Mouse (Mus musculus): Measurements from ENCODE around the gene Gm6904. TPM values are rescaled to one million over a fixed set of nuclear protein-coding genes. Genes with fewer than 3 reads are reported as not detected.

The Gm6904 gene
- polyA plus RNA-seq, 1 experiment = not detected

DNA sequence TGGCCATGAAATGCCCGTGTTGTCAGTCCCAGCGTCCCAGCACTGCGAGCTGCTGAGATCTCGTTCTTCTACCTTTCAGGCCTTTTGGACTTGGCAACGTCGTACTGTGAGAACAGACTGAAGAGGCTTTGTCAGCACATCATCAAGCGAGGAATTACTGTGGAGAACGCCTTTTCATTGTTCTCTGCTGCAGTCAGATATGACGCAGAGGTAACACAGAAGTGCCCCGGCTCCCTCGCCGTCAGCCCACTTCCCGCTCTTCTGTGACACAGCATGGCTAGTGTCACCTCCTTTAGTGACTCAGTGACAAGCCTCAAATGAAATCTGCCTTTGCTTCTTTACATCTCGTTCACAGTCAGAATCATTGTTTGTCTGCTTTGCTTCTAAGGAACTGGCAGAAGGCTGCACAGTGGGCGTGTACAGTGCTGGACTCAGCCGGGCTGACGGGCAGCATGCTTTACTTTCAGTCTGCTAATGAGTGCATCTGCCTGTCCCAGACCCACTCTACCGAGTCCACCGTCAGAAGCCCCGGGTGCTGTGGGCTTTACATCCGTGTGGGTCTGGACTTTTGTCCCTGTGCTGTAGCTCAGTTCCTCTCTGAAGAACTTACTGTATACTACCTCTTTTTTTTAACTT, 29.6 kb downstream of the Gm6904 start:
- Histone ChIP-seq H3K27me3 (ENCODE audit: control insufficient read depth, insufficient read depth, low read length) (no peaks in the 10 kb centered on the region), H3K4me3 (ENCODE audit: low read depth, low read length) (no peak overlapping the region), H3K27ac (ENCODE audit: insufficient read depth, low read depth, low read length) (no peak overlapping the region), H3K36me3 (ENCODE audit: control insufficient read depth, insufficient read depth, low read length) (peaks cover 50% of the 10 kb centered on the region), H3K4me1 (ENCODE audit: control insufficient read depth, insufficient read depth, insufficient read length, low read length) (peaks cover 4% of the 10 kb centered on the region; the same call in 1 of the 2 replicates)
- no peak for TF ChIP-seq CTCF (IDR thresholded peaks at IDR 0.05; ENCODE audit: extremely low read depth, insufficient read length, insufficient replicate concordance, low read depth, low read length)
- no peak for TF ChIP-seq POLR2A (IDR thresholded peaks at IDR 0.05; ENCODE audit: low read depth, low read length)
- 89% methylated on average over 21 of the region's 21 CpGs for WGBS

DNA sequence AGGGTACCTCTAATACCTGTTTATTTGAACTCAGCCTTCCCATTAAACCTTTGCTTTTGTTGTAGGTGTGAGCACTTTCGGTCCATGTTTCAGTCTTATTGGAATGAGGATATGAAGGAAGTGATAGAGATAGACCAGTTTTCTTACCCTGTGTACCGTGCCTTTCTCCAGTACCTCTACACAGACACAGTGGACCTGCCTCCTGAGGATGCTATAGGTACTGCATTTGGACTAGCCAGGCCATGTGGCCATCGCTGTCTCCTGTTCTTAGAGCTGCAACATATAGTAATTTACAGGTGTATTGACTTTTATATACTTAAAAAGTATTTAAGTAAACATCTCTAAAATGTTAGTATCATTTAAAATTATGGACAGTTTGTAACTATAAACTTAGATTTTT, 30.2 kb downstream of the Gm6904 start:
- no peak for TF ChIP-seq POLR2A (IDR thresholded peaks at IDR 0.05; ENCODE audit: low read depth, low read length)
- no peak for TF ChIP-seq CTCF (IDR thresholded peaks at IDR 0.05; ENCODE audit: extremely low read depth, insufficient read length, insufficient replicate concordance, low read depth, low read length)
- 88% methylated on average over 3 of the region's 3 CpGs for WGBS
- Histone ChIP-seq H3K27me3 (ENCODE audit: control insufficient read depth, insufficient read depth, low read length) (no peaks in the 10 kb centered on the region), H3K36me3 (ENCODE audit: control insufficient read depth, insufficient read depth, low read length) (peaks cover 44% of the 10 kb centered on the region), H3K4me3 (ENCODE audit: low read depth, low read length) (no peak overlapping the region), H3K4me1 (ENCODE audit: control insufficient read depth, insufficient read depth, insufficient read length, low read length) (peaks cover 6% of the 10 kb centered on the region; the same call in 1 of the 2 replicates), H3K27ac (ENCODE audit: insufficient read depth, low read depth, low read length) (no peak overlapping the region)

GRCm38 (mm10) chr14:59226240-59226639, 33.8 kb downstream of the Gm6904 start:
- Histone ChIP-seq H3K27ac (ENCODE audit: insufficient read depth, low read depth, low read length) (0 out of 2 replicates have a peak overlapping the region, but pooled peaks have one; percentile 23), H3K4me1 (ENCODE audit: control insufficient read depth, insufficient read depth, insufficient read length, low read length) (peaks cover 9% of the 10 kb centered on the region; the same call in 1 of the 2 replicates), H3K4me3 (ENCODE audit: low read depth, low read length) (no peak overlapping the region), H3K27me3 (ENCODE audit: control insufficient read depth, insufficient read depth, low read length) (no peaks in the 10 kb centered on the region), H3K36me3 (ENCODE audit: control insufficient read depth, insufficient read depth, low read length) (peaks cover 49% of the 10 kb centered on the region)
- WGBS = 47% methylated on average over 11 of the region's 11 CpGs
- TF ChIP-seq POLR2A (IDR thresholded peaks at IDR 0.05; ENCODE audit: low read depth, low read length) (no peak), CTCF (IDR thresholded peaks at IDR 0.05; ENCODE audit: extremely low read depth, insufficient read length, insufficient replicate concordance, low read depth, low read length) (peak; percentile 58; the same call in 1 of the 2 replicates)

DNA sequence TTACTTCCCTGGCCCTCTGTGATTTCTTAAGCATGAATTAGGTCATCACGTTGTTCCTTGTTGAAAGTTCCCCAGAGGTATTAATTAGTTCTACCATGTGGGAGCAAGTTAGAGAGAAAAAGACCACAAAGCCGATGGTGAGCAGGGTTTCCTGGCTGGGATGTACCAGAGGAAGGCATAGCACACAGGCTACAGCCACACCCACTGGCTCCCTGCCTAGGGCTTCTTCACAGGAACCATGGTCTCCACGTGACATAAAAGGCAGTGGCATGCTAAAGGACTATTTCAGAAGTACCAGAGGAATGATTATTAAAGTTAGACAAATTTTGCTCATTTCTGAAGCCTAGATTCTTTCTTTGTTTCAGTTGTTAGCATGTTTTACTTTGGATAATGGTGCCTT, 40.8 kb downstream of the Gm6904 start:
- Histone ChIP-seq H3K4me3 (ENCODE audit: low read depth, low read length) (no peak overlapping the region), H3K4me1 (ENCODE audit: control insufficient read depth, insufficient read depth, insufficient read length, low read length) (peaks cover 12% of the 10 kb centered on the region; the same call in 1 of the 2 replicates), H3K27me3 (ENCODE audit: control insufficient read depth, insufficient read depth, low read length) (no peaks in the 10 kb centered on the region), H3K36me3 (ENCODE audit: control insufficient read depth, insufficient read depth, low read length) (peaks cover 44% of the 10 kb centered on the region), H3K27ac (ENCODE audit: insufficient read depth, low read depth, low read length) (no peak overlapping the region)
- WGBS = 68% methylated on average over 3 of the region's 3 CpGs
- TF ChIP-seq CTCF (IDR thresholded peaks at IDR 0.05; ENCODE audit: extremely low read depth, insufficient read length, insufficient replicate concordance, low read depth, low read length) (no peak), POLR2A (IDR thresholded peaks at IDR 0.05; ENCODE audit: low read depth, low read length) (no peak)

DNA sequence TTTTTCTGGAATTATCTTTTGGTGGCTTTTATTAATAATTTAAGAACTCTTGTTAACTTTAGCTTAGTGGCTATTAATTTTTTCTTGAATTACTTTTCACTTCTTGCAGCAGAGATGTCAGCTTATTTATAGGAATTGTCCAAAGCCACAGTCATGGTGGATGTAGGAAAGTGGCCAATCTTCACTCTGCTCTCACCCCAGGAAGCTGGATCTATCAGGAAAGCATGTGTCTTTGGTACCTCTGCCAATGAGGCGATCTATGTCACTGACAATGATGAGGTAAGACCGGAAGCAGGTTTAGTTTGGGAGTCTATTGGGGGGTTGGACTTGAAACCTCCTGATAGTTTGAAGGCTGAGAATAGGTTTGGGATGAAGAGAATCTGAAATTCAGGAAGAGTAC, 50.2 kb downstream of the Gm6904 start:
- Histone ChIP-seq H3K27ac (ENCODE audit: insufficient read depth, low read depth, low read length) (no peak overlapping the region), H3K4me3 (ENCODE audit: low read depth, low read length) (no peak overlapping the region), H3K27me3 (ENCODE audit: control insufficient read depth, insufficient read depth, low read length) (no peaks in the 10 kb centered on the region), H3K4me1 (ENCODE audit: control insufficient read depth, insufficient read depth, insufficient read length, low read length) (no peaks in the 10 kb centered on the region; the same call in 1 of the 2 replicates), H3K36me3 (ENCODE audit: control insufficient read depth, insufficient read depth, low read length) (peaks cover 17% of the 10 kb centered on the region)
- 97% methylated on average over 2 of the region's 2 CpGs for WGBS
- no peak for TF ChIP-seq CTCF (IDR thresholded peaks at IDR 0.05; ENCODE audit: extremely low read depth, insufficient read length, insufficient replicate concordance, low read depth, low read length)
- no peak for TF ChIP-seq POLR2A (IDR thresholded peaks at IDR 0.05; ENCODE audit: low read depth, low read length)

DNA sequence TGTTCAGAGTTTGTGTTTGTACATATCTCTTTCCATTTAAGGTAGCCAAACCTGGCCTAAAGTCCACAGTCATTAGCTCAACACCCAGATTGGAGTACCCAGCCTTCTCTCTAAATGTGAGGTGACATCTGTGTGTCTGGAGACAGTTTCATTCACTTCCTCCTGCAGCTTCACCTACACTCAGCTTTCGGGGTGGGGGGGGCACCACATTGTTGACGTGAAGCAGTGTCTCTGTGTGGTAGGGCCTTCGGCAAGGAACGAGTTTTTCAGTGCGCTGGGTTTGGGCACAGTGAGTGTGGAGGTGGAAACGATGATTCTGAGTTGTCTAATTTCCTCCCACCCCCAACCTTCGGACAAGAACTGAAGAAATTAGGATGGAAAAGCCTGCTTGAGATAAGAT, 51.0 kb downstream of the Gm6904 start:
- Histone ChIP-seq H3K36me3 (ENCODE audit: control insufficient read depth, insufficient read depth, low read length) (peaks cover 14% of the 10 kb centered on the region), H3K4me1 (ENCODE audit: control insufficient read depth, insufficient read depth, insufficient read length, low read length) (no peaks in the 10 kb centered on the region; the same call in 1 of the 2 replicates), H3K27me3 (ENCODE audit: control insufficient read depth, insufficient read depth, low read length) (no peaks in the 10 kb centered on the region), H3K27ac (ENCODE audit: insufficient read depth, low read depth, low read length) (no peak overlapping the region), H3K4me3 (ENCODE audit: low read depth, low read length) (no peak overlapping the region)
- no peak for TF ChIP-seq POLR2A (IDR thresholded peaks at IDR 0.05; ENCODE audit: low read depth, low read length)
- TF ChIP-seq CTCF (IDR thresholded peaks at IDR 0.05; ENCODE audit: extremely low read depth, insufficient read length, insufficient replicate concordance, low read depth, low read length) = no peak
- WGBS = 86% methylated on average over 7 of the region's 7 CpGs

GRCm38 (mm10) chr14:59205976-59206583, 53.9 kb downstream of the Gm6904 start:
- Histone ChIP-seq H3K4me1 (ENCODE audit: control insufficient read depth, insufficient read depth, insufficient read length, low read length) (no peaks in the 10 kb centered on the region; the same call in 1 of the 2 replicates), H3K27ac (ENCODE audit: insufficient read depth, low read depth, low read length) (no peak overlapping the region), H3K4me3 (ENCODE audit: low read depth, low read length) (no peak overlapping the region), H3K27me3 (ENCODE audit: control insufficient read depth, insufficient read depth, low read length) (no peaks in the 10 kb centered on the region), H3K36me3 (ENCODE audit: control insufficient read depth, insufficient read depth, low read length) (peaks cover 5% of the 10 kb centered on the region; the same call in 1 of the 2 replicates)
- WGBS = 78% methylated on average over 10 of the region's 10 CpGs
- TF ChIP-seq CTCF (IDR thresholded peaks at IDR 0.05; ENCODE audit: extremely low read depth, insufficient read length, insufficient replicate concordance, low read depth, low read length) (no peak), POLR2A (IDR thresholded peaks at IDR 0.05; ENCODE audit: low read depth, low read length) (no peak)
